Mouse (Mus musculus) adrenal gland, adult 10 weeks (tissue): ENCODE measurements around the gene Selenos. TPM values are rescaled to one million over a fixed set of nuclear protein-coding genes. Genes with fewer than 3 reads are reported as not detected.

ENCODE experiments used
- polyA plus RNA-seq: library from polyadenylated mRNA; stranded (reverse); fragments of 350-450 nt; fragmentation: Illumina TruSeq; extraction: RNeasy Lipid Tissue Mini Kit (QIAGEN cat#74804); gene quantifications from one replicate; pipeline ENCODE4 v1.2.3, GENCODE M21; 2014; ENCODE audit warnings: low read depth, low replicate concordance

Gene Selenos
- polyA plus RNA-seq: 146 TPM

DNA sequence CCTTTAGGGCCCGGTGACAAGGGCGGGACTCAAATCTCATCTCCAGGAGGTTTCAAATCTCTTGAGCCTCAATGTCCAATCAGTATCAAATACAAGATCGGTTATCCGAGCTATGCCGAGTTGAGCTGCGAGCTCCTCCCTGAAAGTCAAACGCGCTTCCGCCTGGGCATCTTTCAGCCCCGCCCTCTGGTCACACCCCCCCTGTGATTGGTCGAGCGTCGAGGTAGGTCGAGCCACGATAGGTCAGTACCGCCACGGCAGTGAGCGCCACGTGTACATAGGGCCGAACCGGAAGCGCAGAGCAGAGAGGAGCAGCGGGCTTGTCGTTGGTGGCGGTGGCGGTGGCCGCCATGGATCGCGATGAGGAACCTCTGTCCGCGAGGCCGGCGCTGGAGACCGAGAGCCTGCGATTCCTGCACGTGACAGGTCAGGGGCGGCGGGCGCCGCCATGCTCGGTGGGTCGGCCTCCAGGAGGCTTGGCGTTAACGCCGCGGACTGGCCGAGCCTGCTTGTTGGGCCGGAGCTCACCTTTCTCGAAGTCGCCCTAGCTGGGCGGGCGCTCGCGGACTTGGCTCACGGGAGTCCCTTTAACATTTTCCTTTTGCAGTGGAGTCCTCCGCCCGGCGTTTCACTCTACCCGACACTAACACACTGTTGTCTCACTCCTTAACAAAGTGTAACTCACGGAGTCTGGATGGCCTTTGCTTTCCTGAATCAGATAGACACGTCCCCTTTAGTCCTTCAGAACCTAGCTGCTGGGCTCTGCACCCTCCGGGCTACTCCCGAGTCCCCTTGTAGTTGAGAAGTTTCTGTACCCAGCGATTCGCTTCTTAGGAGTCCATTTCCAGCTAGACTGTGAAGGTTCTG is at the start of gene Selenos:
Selenos (plus strand) TSS at position 286 of the 867 bp plus-strand sequence.

DNA sequence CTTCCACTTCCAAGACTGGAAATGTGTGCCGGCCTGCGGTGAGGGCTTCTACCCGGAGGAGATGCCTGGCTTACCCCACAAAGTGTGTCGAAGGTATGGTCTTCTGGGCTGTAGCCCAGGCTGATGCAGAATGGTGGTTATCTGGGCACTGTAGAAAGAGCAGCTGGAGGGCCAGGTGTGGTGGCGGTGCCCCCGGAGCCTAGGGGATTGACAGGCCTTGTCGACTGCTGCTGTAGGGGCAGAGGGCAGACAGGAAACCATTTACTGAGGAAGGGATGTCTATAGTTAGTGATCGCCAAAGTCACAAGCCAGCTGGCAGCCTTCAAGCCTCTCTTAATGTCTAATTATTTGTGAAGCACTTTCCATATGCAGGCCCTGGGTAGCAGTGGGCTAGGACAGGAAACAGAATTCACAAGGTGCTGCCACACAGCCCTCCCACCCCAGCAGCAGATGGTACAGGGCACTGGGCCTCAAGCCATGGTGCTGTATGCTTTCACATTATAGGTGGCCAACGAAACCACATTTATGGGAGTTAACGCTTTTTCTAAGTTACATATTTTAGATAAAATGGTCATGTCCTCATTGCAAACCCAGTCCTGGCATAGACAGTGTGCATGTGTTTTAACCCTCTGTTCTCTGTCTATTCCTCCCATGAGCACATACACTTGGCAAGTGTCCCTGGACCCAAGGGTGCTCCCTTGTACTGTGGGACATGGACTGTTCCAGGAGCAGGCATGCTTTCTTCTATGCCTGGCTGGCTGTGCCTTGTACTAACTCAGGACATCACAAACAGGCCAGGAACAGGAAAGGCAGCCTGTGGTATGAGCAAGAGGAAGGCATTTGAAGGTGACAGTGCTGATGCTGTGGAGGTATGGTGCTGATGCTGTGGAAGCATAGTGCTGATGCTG is 35.6 kb upstream of the Selenos start, which contains the start of gene Gm45213:
Gm45213 (plus strand) TSS at position 51 of the 908 bp plus-strand sequence.

GRCm38 (mm10) chr7:66058703-66059102 is 20.7 kb upstream of the Selenos start, which contains the start of gene Snrpa1:
TSS of gene Snrpa1 (plus strand) at chr7:66059003.

DNA sequence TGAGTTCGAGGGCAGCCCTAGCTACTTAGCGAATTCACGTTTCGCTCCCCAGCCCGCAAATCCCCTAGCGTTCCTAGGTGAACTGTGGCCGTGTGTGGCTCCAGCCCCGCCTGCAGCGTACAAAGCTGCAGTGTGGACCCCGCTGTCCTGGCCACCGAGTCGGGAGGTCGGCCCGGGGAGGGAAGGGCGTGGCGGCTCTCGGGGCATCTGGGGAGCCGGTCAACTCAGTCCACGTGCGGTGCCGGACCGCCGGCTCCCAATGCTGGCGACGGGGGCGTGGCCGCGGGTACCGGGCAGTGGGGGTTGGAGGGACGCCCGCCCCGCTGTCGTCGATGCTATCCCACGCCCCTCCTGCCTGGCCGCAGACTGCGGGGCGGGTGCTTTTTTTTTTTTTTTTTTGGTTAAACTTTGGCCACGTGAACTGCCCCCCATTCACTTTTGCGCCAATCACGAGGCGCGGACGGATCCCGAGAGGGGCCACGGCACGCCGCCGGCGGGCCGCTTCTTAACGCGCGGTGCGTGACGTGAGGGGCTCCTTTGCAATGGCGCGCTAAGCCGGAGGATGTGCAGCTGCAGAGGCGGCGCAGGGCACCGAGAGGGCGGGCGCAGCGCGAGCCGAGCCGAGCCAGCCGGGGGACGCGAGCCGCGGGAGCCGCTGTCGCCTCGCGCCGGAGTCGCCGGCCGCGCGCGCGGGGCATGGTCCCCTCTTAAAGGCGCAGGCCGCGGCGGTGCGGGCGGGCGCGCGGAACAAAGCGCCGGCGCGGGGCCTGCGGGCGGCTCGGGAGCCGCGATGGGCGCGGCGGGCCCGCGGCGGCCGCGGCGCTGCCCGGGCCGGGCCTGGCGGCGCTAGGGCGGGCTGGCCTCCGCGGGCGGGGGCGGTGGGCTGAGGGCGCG is 29.8 kb downstream of the Selenos start, which contains the start of gene Chsy1:
Chsy1 (plus strand) TSS at position 555 of the 894 bp plus-strand sequence.

Other genes with a start within 250 kb of the Selenos start
- gene Pcsk6, start 217.9 kb upstream of the Selenos start, polyA plus RNA-seq: 3.6 TPM
- not detected for gene Gm45213, start 36.0 kb upstream of the Selenos start, polyA plus RNA-seq
- gene Snrpa1, start 20.6 kb upstream of the Selenos start, polyA plus RNA-seq: 40.4 TPM
- 12.2 TPM for gene Chsy1, start 29.9 kb downstream of the Selenos start, polyA plus RNA-seq